Mouse (Mus musculus) embryonic facial prominence, embryonic 12.5 days (tissue): ENCODE measurements at regions not wholly inside any gene's neighbourhood (a gene's known extent, or its start where the extent isn't known, plus 50 kb on each side); places are given as distances from the start of the nearest gene placed in this dataset.

ENCODE experiments used
- ATAC-seq: fragments of 200-750 bp; cut with Nextera tagmentation; 2 replicates; pipeline ENCODE4 v1.8.0; 2017; ENCODE audit not compliant: insufficient number of reproducible peaks, insufficient read depth, low FRiP score, low TSS enrichment
- H3K27ac ChIP-seq: fragments of 300-500 bp; sonication (generic); 2 replicates; pipeline ENCODE4 v1.5.1; 2016; ENCODE audit warnings: mild to moderate bottlenecking
- H3K27me3 ChIP-seq: fragments of 300-500 bp; sonication (generic); 2 replicates; pipeline ENCODE4 v1.6.1; 2016; ENCODE audit warnings: mild to moderate bottlenecking, moderate library complexity
- H3K36me3 ChIP-seq: fragments of 300-500 bp; sonication (generic); 2 replicates; pipeline ENCODE4 v1.6.1; 2016; ENCODE audit warnings: mild to moderate bottlenecking
- H3K4me1 ChIP-seq: fragments of 300-500 bp; sonication (generic); 2 replicates; pipeline ENCODE4 v1.6.1; 2016
- H3K4me2 ChIP-seq: fragments of 300-500 bp; sonication (generic); replicated peaks from 2 replicates; pipeline ENCODE4 v1.6.1; 2016; ENCODE audit warnings: mild to moderate bottlenecking, moderate library complexity
- H3K4me3 ChIP-seq: fragments of 300-500 bp; sonication (generic); 2 replicates; pipeline ENCODE4 v1.5.1; 2016; ENCODE audit warnings: mild to moderate bottlenecking
- H3K9ac ChIP-seq: fragments of 300-500 bp; sonication (generic); 2 replicates; pipeline ENCODE4 v1.6.1; 2016; ENCODE audit warnings: mild to moderate bottlenecking, moderate library complexity
- H3K9me3 ChIP-seq: fragments of 300-500 bp; sonication (generic); 2 replicates; pipeline ENCODE4 v1.6.1; 2016; ENCODE audit warnings: mild to moderate bottlenecking, moderate library complexity
- WGBS: fragments of 180-500 bp; shearing (Covaris S2); methylation state at CpG from one replicate; pipeline ENCODE4 v1.1.7; 2016; 5-methylcytosine and 5-hydroxymethylcytosine counted together

GRCm38 (mm10) chr14:97170841-97171240, 651.9 kb upstream of the Klhl1 start:
- Histone ChIP-seq H3K4me3 (no peak overlapping the region), H3K9me3 (no peaks in the 10 kb centered on the region), H3K4me2 (no peak overlapping the region), H3K4me1 (no peaks in the 10 kb centered on the region), H3K27me3 (no peaks in the 10 kb centered on the region), H3K36me3 (no peaks in the 10 kb centered on the region), H3K27ac (no peak overlapping the region), H3K9ac (no peak overlapping the region)
- no peak for ATAC-seq
- WGBS = 77% methylated on average over 2 of the region's 2 CpGs

GRCm38 (mm10) chr14:97165793-97166192, 646.9 kb upstream of the Klhl1 start:
- Histone ChIP-seq H3K27ac (no peak overlapping the region), H3K4me3 (no peak overlapping the region), H3K9ac (no peak overlapping the region), H3K36me3 (no peaks in the 10 kb centered on the region), H3K9me3 (no peaks in the 10 kb centered on the region), H3K27me3 (no peaks in the 10 kb centered on the region), H3K4me1 (no peaks in the 10 kb centered on the region), H3K4me2 (no peak overlapping the region)
- WGBS = 92% methylated on average over 2 of the region's 2 CpGs
- ATAC-seq = no peak

GRCm38 (mm10) chr14:97148997-97149653, 630.2 kb upstream of the Klhl1 start:
- no peak for ATAC-seq
- H3K36me3 ChIP-seq = no peaks in the 10 kb centered on the region

GRCm38 (mm10) chr14:97115918-97116635, 597.2 kb upstream of the Klhl1 start:
- Histone ChIP-seq H3K9me3 (no peaks in the 10 kb centered on the region), H3K27me3 (no peaks in the 10 kb centered on the region), H3K4me1 (no peaks in the 10 kb centered on the region), H3K4me3 (no peak overlapping the region), H3K27ac (no peak overlapping the region), H3K9ac (no peak overlapping the region), H3K36me3 (no peaks in the 10 kb centered on the region), H3K4me2 (no peak overlapping the region)
- WGBS = 78% methylated on average over 8 of the region's 8 CpGs
- 0 out of 2 replicates have a peak, but pooled peaks have one; percentile 52 for ATAC-seq

More at GRCm38 (mm10) chr14:97148997-97149653, 630.2 kb upstream of the Klhl1 start:
- Histone ChIP-seq H3K4me2 (no peak overlapping the region), H3K9ac (no peak overlapping the region), H3K9me3 (no peaks in the 10 kb centered on the region), H3K4me3 (no peak overlapping the region), H3K4me1 (no peaks in the 10 kb centered on the region), H3K27ac (no peak overlapping the region), H3K27me3 (no peaks in the 10 kb centered on the region)
- WGBS = 89% methylated on average over 9 of the region's 9 CpGs

- no peak overlapping the region for H3K9ac ChIP-seq
- H3K4me2 ChIP-seq = no peak overlapping the region
- H3K4me3 ChIP-seq = no peak overlapping the region
- 44% methylated on average over 4 of the region's 4 CpGs for WGBS
- H3K27ac ChIP-seq = no peak overlapping the region
- H3K9me3 ChIP-seq = no peaks in the 10 kb centered on the region
- H3K4me1 ChIP-seq = no peaks in the 10 kb centered on the region
- H3K36me3 ChIP-seq = no peaks in the 10 kb centered on the region
- ATAC-seq = no peak
- no peaks in the 10 kb centered on the region for H3K27me3 ChIP-seq
These were observed 582.3 kb upstream of the Klhl1 start for GRCm38 (mm10) chr14:97101090-97101675.

- no peak for ATAC-seq
- Histone ChIP-seq H3K27me3 (no peaks in the 10 kb centered on the region), H3K4me3 (no peak overlapping the region), H3K9me3 (no peaks in the 10 kb centered on the region), H3K4me1 (no peaks in the 10 kb centered on the region), H3K36me3 (no peaks in the 10 kb centered on the region), H3K4me2 (no peak overlapping the region), H3K9ac (no peak overlapping the region), H3K27ac (no peak overlapping the region)
- 89% methylated on average over 7 of the region's 7 CpGs for WGBS
These were observed 574.5 kb upstream of the Klhl1 start for GRCm38 (mm10) chr14:97093389-97093788.

- no peak overlapping the region for H3K4me2 ChIP-seq
- 89% methylated on average over 4 of the region's 4 CpGs for WGBS
- H3K9me3 ChIP-seq = no peaks in the 10 kb centered on the region
- ATAC-seq = no peak
- H3K27me3 ChIP-seq = no peaks in the 10 kb centered on the region
- H3K4me1 ChIP-seq = no peaks in the 10 kb centered on the region
- no peak overlapping the region for H3K4me3 ChIP-seq
- no peaks in the 10 kb centered on the region for H3K36me3 ChIP-seq
- no peak overlapping the region for H3K9ac ChIP-seq
- H3K27ac ChIP-seq = no peak overlapping the region
These were observed 570.0 kb upstream of the Klhl1 start for GRCm38 (mm10) chr14:97088863-97089262.

GRCm38 (mm10) chr14:97087346-97087745, 568.4 kb upstream of the Klhl1 start:
- H3K9me3 ChIP-seq = no peaks in the 10 kb centered on the region
- H3K27me3 ChIP-seq = no peaks in the 10 kb centered on the region
- H3K4me3 ChIP-seq = no peak overlapping the region
- no peak for ATAC-seq
- no peaks in the 10 kb centered on the region for H3K4me1 ChIP-seq
- no peak overlapping the region for H3K27ac ChIP-seq
- no peak overlapping the region for H3K9ac ChIP-seq
- H3K4me2 ChIP-seq = no peak overlapping the region
- no peaks in the 10 kb centered on the region for H3K36me3 ChIP-seq
- 53% methylated on average over 2 of the region's 2 CpGs for WGBS

- H3K9ac ChIP-seq = no peak overlapping the region
- no peaks in the 10 kb centered on the region for H3K27me3 ChIP-seq
- ATAC-seq = no peak
- H3K4me1 ChIP-seq = no peaks in the 10 kb centered on the region
- no peak overlapping the region for H3K4me2 ChIP-seq
- H3K4me3 ChIP-seq = no peak overlapping the region
- no peak overlapping the region for H3K27ac ChIP-seq
- no peaks in the 10 kb centered on the region for H3K9me3 ChIP-seq
- H3K36me3 ChIP-seq = no peaks in the 10 kb centered on the region
- 53% methylated on average over 5 of the region's 5 CpGs for WGBS
These were observed 567.7 kb upstream of the Klhl1 start for GRCm38 (mm10) chr14:97086363-97087309.

- ATAC-seq = no peak
- 85% methylated on average over 3 of the region's 3 CpGs for WGBS
- no peaks in the 10 kb centered on the region for H3K4me1 ChIP-seq
- H3K27me3 ChIP-seq = no peaks in the 10 kb centered on the region
- H3K4me3 ChIP-seq = no peak overlapping the region
- H3K9me3 ChIP-seq = no peaks in the 10 kb centered on the region
- no peak overlapping the region for H3K9ac ChIP-seq
- H3K36me3 ChIP-seq = no peaks in the 10 kb centered on the region
- H3K27ac ChIP-seq = no peak overlapping the region
- no peak overlapping the region for H3K4me2 ChIP-seq
These were observed 555.9 kb upstream of the Klhl1 start for GRCm38 (mm10) chr14:97074808-97075207.

- H3K27me3 ChIP-seq = no peaks in the 10 kb centered on the region
- H3K4me2 ChIP-seq = no peak overlapping the region
- no peaks in the 10 kb centered on the region for H3K4me1 ChIP-seq
- WGBS = 66% methylated on average over 3 of the region's 3 CpGs
- H3K27ac ChIP-seq = no peak overlapping the region
- ATAC-seq = no peak
- no peak overlapping the region for H3K9ac ChIP-seq
- H3K36me3 ChIP-seq = no peaks in the 10 kb centered on the region
- H3K9me3 ChIP-seq = no peaks in the 10 kb centered on the region
- no peak overlapping the region for H3K4me3 ChIP-seq
These were observed 549.9 kb upstream of the Klhl1 start for GRCm38 (mm10) chr14:97068770-97069169.
